Mouse (Mus musculus) left cerebral cortex, adult 2 months (tissue): ENCODE data around the gene Canx. TPM values are rescaled to one million over a fixed set of nuclear protein-coding genes. Genes with fewer than 3 reads are reported as not detected.
A peak's percentile ranks its signal among the peaks of the same experiment; 100 is the strongest.

Experiments
- DNase-seq, 2 experiments: peaks; one replicate each; pipeline ENCODE4 v3.0.0; 2021 to 2022; ENCODE audit warnings: low spot score in 2 of 2, mixed read lengths in 1 of 2; ENCODE audit errors: extremely low spot score in 1 of 2
- H3K27ac ChIP-seq: fragments of 200-600 bp; 2 replicates; pipeline ENCODE4 v1.8.1; 2022
- H3K4me3 ChIP-seq: fragments of 200-600 bp; 2 replicates; pipeline ENCODE4 v1.8.1; 2022
- CTCF ChIP-seq: fragments of 200-600 bp; IDR thresholded peaks from 2 replicates; pipeline ENCODE4 v1.8.1; 2022; ENCODE audit warnings: antibody characterized with exemption, mild to moderate bottlenecking, moderate library complexity
- intact Hi-C: fragments of 180-260 bp; cut with DNase I; formaldehyde crosslinking; loops from one replicate; pipeline ENCODE4 v1.15.1; 2025
- total RNA-seq, 2 experiments: library from RNA; stranded (reverse); gene quantifications; 2 replicates each; pipeline ENCODE4 v1.2.3; 2021

The Canx gene
- total RNA-seq, 2 experiments from 2014 or later, result 387 to 418 TPM

- Histone ChIP-seq H3K27ac (peak overlapping the region; percentile 89), H3K4me3 (peak overlapping the region; percentile 71)
- peak; percentile 53 to 69 for DNase-seq
- no peak for TF ChIP-seq CTCF
- intact Hi-C loops, result no loop called here
Observed at GRCm38 (mm10) chr11:50358950-50359861, 33.7 kb upstream of the Canx start.

GRCm38 (mm10) chr11:50355395-50355794 is 29.9 kb upstream of the Canx start:
- DNase-seq, result no peak
- no peak for TF ChIP-seq CTCF
- Histone ChIP-seq H3K4me3 (no peak overlapping the region), H3K27ac (no peak overlapping the region)
- intact Hi-C loops, result no loop called here

- intact Hi-C loops, result no loop called here
- no peak for TF ChIP-seq CTCF
Observed at GRCm38 (mm10) chr11:50354851-50355250, 29.4 kb upstream of the Canx start.

GRCm38 (mm10) chr11:50354162-50354561 is 28.7 kb upstream of the Canx start, which contains the start of gene Cby3:
TSS of gene Cby3 (plus strand) at chr11:50354462.
- no peak for DNase-seq
- Histone ChIP-seq H3K27ac (no peak within 1 kb of the TSS), H3K4me3 (no peak within 1 kb of the TSS)
- intact Hi-C loops, result no loop called here
- TF ChIP-seq CTCF, result no peak; the same call in 1 of the 2 replicates

More at GRCm38 (mm10) chr11:50354851-50355250, 29.4 kb upstream of the Canx start:
- no peak for DNase-seq
- no peak overlapping the region for H3K27ac ChIP-seq
- no peak overlapping the region for H3K4me3 ChIP-seq

GRCm38 (mm10) chr11:50352177-50352576 is 26.7 kb upstream of the Canx start:
- no peak for DNase-seq
- no peak for TF ChIP-seq CTCF
- Histone ChIP-seq H3K4me3 (no peak overlapping the region), H3K27ac (no peak overlapping the region)
- intact Hi-C loops, result no loop called here

- H3K27ac ChIP-seq, result no peak overlapping the region
- intact Hi-C loops, result no loop called here
- no peak for DNase-seq
- H3K4me3 ChIP-seq, result no peak overlapping the region
- no peak for TF ChIP-seq CTCF
Observed at GRCm38 (mm10) chr11:50346256-50347032, 21.0 kb upstream of the Canx start.

GRCm38 (mm10) chr11:50345486-50345885 is 20.0 kb upstream of the Canx start:
- Histone ChIP-seq H3K4me3 (no peak overlapping the region), H3K27ac (no peak overlapping the region)
- TF ChIP-seq CTCF, result no peak
- intact Hi-C loops, result no loop called here
- no peak for DNase-seq

GRCm38 (mm10) chr11:50336891-50337290 is 11.4 kb upstream of the Canx start:
- DNase-seq, result no peak
- no peak overlapping the region for H3K27ac ChIP-seq
- no peak for TF ChIP-seq CTCF
- intact Hi-C loops, result no loop called here
- H3K4me3 ChIP-seq, result no peak overlapping the region

- no peak for TF ChIP-seq CTCF
- intact Hi-C loops, result no loop called here
- no peak overlapping the region for H3K4me3 ChIP-seq
- no peak overlapping the region for H3K27ac ChIP-seq
- no peak for DNase-seq
Observed at GRCm38 (mm10) chr11:50336126-50336525, 10.7 kb upstream of the Canx start.

- no peak for DNase-seq
- TF ChIP-seq CTCF, result no peak
- Histone ChIP-seq H3K4me3 (no peak overlapping the region), H3K27ac (no peak overlapping the region)
- intact Hi-C loops, result no loop called here
Observed at GRCm38 (mm10) chr11:50333181-50333580, 7.7 kb upstream of the Canx start.

- TF ChIP-seq CTCF, result no peak
- Histone ChIP-seq H3K4me3 (no peak overlapping the region), H3K27ac (no peak overlapping the region)
- intact Hi-C loops, result loop anchor here (5.0 kb wide), 1 partner anchor 48 kb away; the partner anchor contains the start of gene Hnrnph1
- DNase-seq, result no peak
Observed at GRCm38 (mm10) chr11:50329378-50329777, 3.9 kb upstream of the Canx start.

- Histone ChIP-seq H3K4me3 (no peak overlapping the region), H3K27ac (no peak overlapping the region)
- DNase-seq, result no peak
- no peak for TF ChIP-seq CTCF
- intact Hi-C loops, result loop anchor here (5.0 kb wide), 1 partner anchor 49 kb away; the partner anchor contains the start of gene Hnrnph1
Observed at GRCm38 (mm10) chr11:50328075-50328625, 2.7 kb upstream of the Canx start.
